Mouse (Mus musculus) small intestine, adult 10 weeks (tissue): ENCODE measurements around the gene Fmo2. TPM values are rescaled to one million over a fixed set of nuclear protein-coding genes. Genes with fewer than 3 reads are reported as not detected.

Experiments used
- polyA plus RNA-seq: library from polyadenylated mRNA; stranded (reverse); fragments of 350-450 nt; fragmentation: Illumina TruSeq; extraction: RNeasy Lipid Tissue Mini Kit (QIAGEN cat#74804); gene quantifications from one replicate; pipeline ENCODE4 v1.2.3, GENCODE M21; 2014; ENCODE audit warnings: low replicate concordance

The Fmo2 gene
- polyA plus RNA-seq, result 36.0 TPM

DNA sequence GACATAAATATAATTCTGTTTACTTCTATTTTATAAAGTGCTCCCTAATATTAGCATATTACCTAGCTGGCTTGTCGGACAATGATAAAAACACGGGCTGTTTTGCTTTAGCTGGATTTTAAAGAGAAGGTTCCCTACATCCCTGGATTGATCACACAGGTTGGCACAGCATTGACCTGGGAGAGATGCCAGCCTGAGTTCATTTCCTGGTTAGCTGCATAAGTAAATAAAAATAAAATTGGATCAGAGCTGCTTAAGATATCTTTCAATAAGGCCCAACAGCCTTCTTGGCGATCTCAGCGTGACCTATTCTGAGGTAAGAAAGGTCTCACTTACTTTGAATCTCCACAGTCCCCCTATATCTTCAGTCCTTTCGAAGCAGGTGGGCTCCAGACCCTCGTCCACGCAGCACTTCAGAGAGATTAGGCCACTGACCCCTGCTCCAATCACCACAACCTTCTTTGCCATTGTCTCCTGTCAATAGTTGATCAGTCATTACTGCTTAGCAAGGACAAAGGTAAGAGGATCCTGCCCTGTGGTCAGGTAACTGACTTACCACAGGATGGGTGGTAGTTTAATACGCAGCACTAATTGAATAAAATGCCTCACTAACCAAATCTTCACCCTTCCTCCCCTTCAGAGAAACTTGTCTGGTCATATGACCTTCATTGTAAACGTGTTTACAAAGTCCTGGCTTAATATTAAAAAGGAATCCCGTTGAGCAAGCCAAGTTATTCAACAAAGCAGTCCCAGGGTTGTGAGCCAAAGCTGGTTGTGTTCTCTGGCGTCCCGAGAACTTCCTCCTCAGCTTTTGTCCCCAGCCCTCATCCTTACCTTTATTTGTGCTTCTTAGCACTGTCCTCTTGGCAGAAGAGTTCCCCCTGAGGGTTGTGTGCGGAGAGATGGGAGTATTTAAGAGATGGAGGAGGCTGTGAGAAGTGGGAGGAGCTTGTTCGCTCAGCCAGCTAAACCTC, at the start of gene Fmo2:
Gene Fmo2 (minus strand): TSS at position 889 of the 974 bp plus-strand sequence.

DNA sequence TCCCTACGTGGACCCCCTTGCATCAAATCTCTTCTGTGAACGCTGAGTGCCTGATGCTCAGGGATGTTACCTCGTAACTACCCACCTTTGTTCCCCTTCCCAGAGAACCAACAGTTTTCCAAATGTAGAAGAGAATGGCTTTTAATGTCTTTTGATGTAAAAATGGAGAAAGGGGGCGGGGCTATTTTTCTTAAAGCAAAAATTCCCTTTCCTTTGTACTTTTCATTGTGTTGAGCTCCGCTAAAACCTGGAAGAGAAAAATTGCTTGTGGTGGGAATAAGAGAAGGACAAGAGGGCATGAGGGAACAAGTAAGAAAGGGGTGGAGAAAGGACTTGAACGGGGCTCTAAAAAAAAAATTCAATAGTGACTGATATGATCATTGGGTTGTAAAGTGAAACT, 38.9 kb upstream of the Fmo2 start, which contains the start of gene Fmo6:
Gene Fmo6 (minus strand): TSS at position 101 of the 400 bp plus-strand sequence.

DNA sequence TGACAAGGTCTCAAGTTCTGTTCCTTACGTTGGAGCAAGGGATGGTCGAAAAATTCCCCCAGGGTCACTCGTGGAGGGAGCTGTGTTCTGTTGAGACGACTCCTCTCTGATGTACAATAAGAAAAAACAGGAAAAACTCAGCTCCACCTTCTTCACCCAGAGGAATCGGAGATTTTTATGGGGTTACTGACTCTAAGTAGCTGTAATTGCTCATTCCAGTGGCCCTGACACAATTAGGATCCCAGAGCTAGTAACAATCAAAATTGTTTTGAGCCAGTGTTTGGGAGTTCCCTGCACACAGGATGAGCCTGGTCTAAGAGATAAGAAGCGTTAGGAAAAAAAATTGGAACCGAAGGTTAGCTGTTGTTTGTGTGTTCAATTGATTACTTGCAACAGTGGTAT, 32.2 kb downstream of the Fmo2 start, which contains the start of gene Fmo1:
Gene Fmo1 (minus strand): TSS at position 331 of the 402 bp plus-strand sequence.

Other genes starting within 250 kb of the Fmo2 start
- not detected for gene Myocos, start 240.5 kb downstream of the Fmo2 start, polyA plus RNA-seq
- gene Prrc2c, start 158.2 kb downstream of the Fmo2 start, polyA plus RNA-seq, result 48.9 TPM
- gene Fmo4, start 84.8 kb downstream of the Fmo2 start, polyA plus RNA-seq, result 130 TPM
- gene Fmo1, start 32.1 kb downstream of the Fmo2 start, polyA plus RNA-seq, result 55.0 TPM
- not detected for gene Fmo6, start 38.8 kb upstream of the Fmo2 start, polyA plus RNA-seq
- gene Fmo3, start 85.8 kb upstream of the Fmo2 start, polyA plus RNA-seq, result 0.19 TPM
- gene Mroh9, start 186.9 kb upstream of the Fmo2 start, polyA plus RNA-seq, result not detected